Comparison of ENCODE assay signal across 8 mouse cellular contexts in the genomic region with DNA sequence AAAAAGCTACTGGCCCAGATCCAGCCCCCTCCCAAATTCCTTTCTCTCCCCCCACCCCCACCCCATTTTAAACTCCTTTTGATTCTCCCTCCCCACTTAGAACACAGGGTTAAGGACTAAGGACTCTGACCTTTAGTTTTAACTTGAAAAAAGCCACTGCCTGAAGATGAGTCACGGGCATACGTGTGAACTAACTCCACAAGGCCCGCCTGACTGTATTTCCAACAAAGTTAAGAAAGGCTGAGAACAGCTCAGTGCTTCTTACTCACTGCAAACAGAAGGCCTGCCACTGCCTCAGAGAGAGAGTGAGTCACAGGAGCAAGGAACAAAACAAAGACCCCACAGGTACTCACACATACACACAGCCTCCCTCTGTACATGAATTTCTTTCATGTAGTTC. TPM values are rescaled to one million over a fixed set of nuclear protein-coding genes. Genes with fewer than 3 reads are reported as not detected.
A peak's percentile ranks its signal among the peaks of the same experiment; 100 is the strongest.
DNase-seq lines count a peak whose midpoint lies in the region; ATAC-seq lines count a peak whose summit lies in the region.

No protein-coding gene starts in this region.

- peak overlapping the region; percentile 31; the same call in 1 of the 2 replicates for H3K27ac ChIP-seq in forebrain, embryonic 15.5 days (replicated peaks)
- H3K27ac ChIP-seq in stomach, embryonic 16.5 days (ENCODE audit: low read length): peak overlapping the region; percentile 76

- intact Hi-C loops in left cerebral cortex, postnatal 10 days (cut with DNase I): no loop called here

- H3K9me3 ChIP-seq in forebrain, embryonic 15.5 days: no peaks in the 10 kb centered on the region
- H3K9me3 ChIP-seq in stomach, embryonic 16.5 days (replicated peaks; ENCODE audit: control insufficient read depth, low read length): no peaks in the 10 kb centered on the region

- 10% methylated on average over 3 of the region's 3 CpGs for WGBS in forebrain, embryonic 15.5 days
- WGBS in stomach, embryonic 16.5 days: 23% methylated on average over 3 of the region's 3 CpGs

- peaks cover 33% of the 10 kb centered on the region for H3K4me1 ChIP-seq in forebrain, embryonic 15.5 days
- H3K4me1 ChIP-seq in stomach, embryonic 16.5 days (ENCODE audit: control insufficient read depth, insufficient read depth, low read length): peaks cover 29% of the 10 kb centered on the region

- H3K27me3 ChIP-seq in forebrain, embryonic 15.5 days: no peaks in the 10 kb centered on the region
- no peaks in the 10 kb centered on the region for H3K27me3 ChIP-seq in stomach, embryonic 16.5 days (ENCODE audit: control insufficient read depth, insufficient read depth, low read length)

- H3K36me3 ChIP-seq in forebrain, embryonic 15.5 days: no peaks in the 10 kb centered on the region
- no peaks in the 10 kb centered on the region for H3K36me3 ChIP-seq in stomach, embryonic 16.5 days (ENCODE audit: control insufficient read depth, insufficient read depth, low read length)

- no peak for ATAC-seq in forebrain, embryonic 15.5 days (replicated peaks)
- peak; percentile 92; the same call in 1 of the 2 replicates for ATAC-seq in stomach, embryonic 16.5 days (ENCODE audit: insufficient read depth, low FRiP score)

- no peak overlapping the region for H3K9ac ChIP-seq in forebrain, embryonic 15.5 days (replicated peaks)
- no peak overlapping the region for H3K9ac ChIP-seq in stomach, embryonic 16.5 days (ENCODE audit: low read length)

- H3K4me2 ChIP-seq in forebrain, embryonic 15.5 days (replicated peaks): no peak overlapping the region
- H3K4me2 ChIP-seq in stomach, embryonic 16.5 days (ENCODE audit: low read depth, low read length): peak overlapping the region; percentile 24

- DNase-seq in left cerebral cortex, adult 9 months (ENCODE audit: low spot score in 2 of 2): peak; percentile 20 to 43
- DNase-seq in left cerebral cortex, postnatal 10 days (ENCODE audit: extremely low spot score in 1 of 2, low spot score in 2 of 2): no peak
- peak; percentile 15 for DNase-seq in R1 (ENCODE audit: low read depth, low spot score)
- DNase-seq in kidney, postnatal 14 days: peak; percentile 44
- no peak for DNase-seq in cerebellum, adult 9-11 months
- no peak for DNase-seq in layer of hippocampus, adult 11-12 months (ENCODE audit: low spot score)

- no peak overlapping the region for H3K4me3 ChIP-seq in forebrain, embryonic 15.5 days
- no peak overlapping the region for H3K4me3 ChIP-seq in stomach, embryonic 16.5 days (replicated peaks; ENCODE audit: low read length)

RNA-seq across cellular contexts. Expression of a gene that starts 48.6 kb away (rescaled TPM):
- total RNA-seq in left cerebral cortex, postnatal 10 days (2021): 10 to 100 TPM; 30.3 to 38.8 TPM
- polyA plus RNA-seq in forebrain, embryonic 15.5 days (2015; fragmentation: Nextera tagmentation; extraction: Ambion mirVana): 151 and 163 TPM in 2 replicates
- polyA plus RNA-seq in stomach, embryonic 16.5 days (2015; fragmentation: Nextera tagmentation; extraction: Ambion mirVana): 33.0 and 41.5 TPM in 2 replicates

Comparison
In these comparisons a context has a peak if more than half of its experiments do, and no peak if none do; other contexts are left out.
1. DNase-seq: peak in left cerebral cortex, adult 9 months (2 of 2), R1 (single experiment) and kidney, postnatal 14 days (single experiment); none in left cerebral cortex, postnatal 10 days (0 of 2), cerebellum, adult 9-11 months (single experiment) and layer of hippocampus, adult 11-12 months (single experiment).